Mouse (Mus musculus): ENCODE measurements around the gene Pigq.

Gene Pigq

GRCm38 (mm10) chr17:25883824-25884223 lies 60.9 kb downstream of the Pigq start:
- in situ Hi-C loops (cut with MboI, MseI), result no loop called here

- in situ Hi-C loops (cut with MboI, MseI), result no loop called here
Measured at GRCm38 (mm10) chr17:25883268-25883667, 61.5 kb downstream of the Pigq start.

GRCm38 (mm10) chr17:25882306-25882705 lies 62.4 kb downstream of the Pigq start:
- in situ Hi-C loops (cut with MboI, MseI), result no loop called here

- in situ Hi-C loops (cut with MboI, MseI), result no loop called here
Measured at GRCm38 (mm10) chr17:25881691-25882090, 63.0 kb downstream of the Pigq start.

GRCm38 (mm10) chr17:25880913-25881641 lies 63.7 kb downstream of the Pigq start:
- in situ Hi-C loops (cut with MboI, MseI), result no loop called here

GRCm38 (mm10) chr17:25880196-25880910 lies 64.4 kb downstream of the Pigq start, which contains the start of gene Wfikkn1:
TSS of gene Wfikkn1 (minus strand) at chr17:25880858.
- in situ Hi-C loops (cut with MboI, MseI), result no loop called here

GRCm38 (mm10) chr17:25879750-25880149 lies 65.0 kb downstream of the Pigq start:
- in situ Hi-C loops (cut with MboI, MseI), result no loop called here

- in situ Hi-C loops (cut with MboI, MseI), result no loop called here
Measured at GRCm38 (mm10) chr17:25879261-25879660, 65.5 kb downstream of the Pigq start.

GRCm38 (mm10) chr17:25878611-25879180 lies 66.0 kb downstream of the Pigq start:
- in situ Hi-C loops (cut with MboI, MseI), result no loop called here

- in situ Hi-C loops (cut with MboI, MseI), result no loop called here
Measured at GRCm38 (mm10) chr17:25877741-25878610, 66.8 kb downstream of the Pigq start.

GRCm38 (mm10) chr17:25877025-25877424 lies 67.7 kb downstream of the Pigq start:
- in situ Hi-C loops (cut with MboI, MseI), result no loop called here
